Mouse (Mus musculus) ES-Bruce4 (cell line): ENCODE results near the gene Cabp4.

Experiments used
- CTCF ChIP-seq: IDR thresholded peaks from one replicate; pipeline ENCODE4 v1.8.1; 2011; ENCODE audit warnings: low read depth, low read length
- EP300 ChIP-seq: IDR thresholded peaks from 2 replicates; pipeline ENCODE4 v1.6.1; 2011; ENCODE audit warnings: low read depth, low read length; ENCODE audit not compliant: insufficient read depth
- POLR2A ChIP-seq: IDR thresholded peaks from one replicate; pipeline ENCODE4 v1.8.1; 2011; ENCODE audit warnings: low read length; ENCODE audit not compliant: insufficient read depth

GRCm38 (mm10) chr19:4108535-4108934 is 35.3 kb downstream of the Cabp4 start:
- no peak for TF ChIP-seq POLR2A
- no peak for TF ChIP-seq EP300
- no peak for TF ChIP-seq CTCF
